Mouse (Mus musculus): Measurements from ENCODE around the gene Bet1l.

GRCm38 (mm10) chr7:140874224-140874623 is 16.8 kb upstream of the Bet1l start:
- TF ChIP-seq HCFC1 (IDR thresholded peaks at IDR 0.05; ENCODE audit: borderline replicate concordance, insufficient read depth, low read length), result no peak
- no peak for TF ChIP-seq CHD2 (IDR thresholded peaks at IDR 0.05; ENCODE audit: low read depth, low read length)
- TF ChIP-seq MAFK (IDR thresholded peaks at IDR 0.05; ENCODE audit: insufficient read depth, low read depth, low read length), result no peak
- TF ChIP-seq ZC3H11A (IDR thresholded peaks at IDR 0.05; ENCODE audit: borderline replicate concordance, low read depth, low read length), result no peak
